Mouse (Mus musculus): ENCODE data around the gene Epsti1. TPM values are rescaled to one million over a fixed set of nuclear protein-coding genes. Genes with fewer than 3 reads are reported as not detected.

The Epsti1 gene
- polyA plus RNA-seq (2012) = 0.08 TPM in 1 of 2 replicates, not detected in the other

DNA sequence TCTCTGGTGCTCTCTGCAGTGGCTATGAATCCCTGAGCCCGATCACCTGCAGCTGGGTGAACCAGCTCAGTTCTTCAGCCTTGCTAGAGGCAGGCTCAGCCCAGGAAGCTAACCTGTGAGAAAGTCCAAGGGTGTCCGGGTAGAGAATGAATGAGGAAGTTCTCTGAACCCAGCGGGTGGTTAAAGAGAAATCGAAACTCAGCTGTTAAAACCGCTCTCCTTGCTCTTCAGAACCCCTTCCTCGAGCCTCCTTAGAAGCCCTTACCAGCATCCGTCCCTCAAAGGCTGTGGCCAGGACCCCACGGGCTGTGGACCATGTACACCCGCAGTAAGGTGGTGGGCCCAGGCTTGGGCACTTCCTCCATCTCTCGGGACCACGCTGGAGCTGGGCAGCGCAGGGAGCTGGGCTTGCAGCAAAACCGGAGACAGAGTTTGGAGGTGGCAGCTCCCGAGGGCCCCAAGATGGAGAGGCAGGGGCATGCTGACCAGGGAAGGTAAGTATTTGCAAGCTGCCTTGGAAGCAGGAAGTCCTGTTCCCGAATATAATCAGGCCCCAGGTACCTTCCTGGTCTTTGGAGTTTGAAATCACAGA lies at the start of gene Epsti1:
Gene Epsti1 (plus strand): TSS at position 69 of the 592 bp plus-strand sequence.
- Histone ChIP-seq H3K4me1 (ENCODE audit: control insufficient read depth) (no peaks in the 10 kb centered on the region), H3K4me3 (replicated peaks) (no peak within 1 kb of the TSS), H3K36me3 (ENCODE audit: control insufficient read depth) (no peaks in the 10 kb centered on the region), H3K27me3 (ENCODE audit: control insufficient read depth) (no peaks in the 10 kb centered on the region), H3K9me3 (ENCODE audit: control insufficient read depth, low read length) (no peaks in the 10 kb centered on the region)
- TF ChIP-seq GATA1 (IDR thresholded peaks at IDR 0.05; ENCODE audit: low read length) = no peak
- TF ChIP-seq TAL1 (IDR thresholded peaks at IDR 0.05; ENCODE audit: low read length) = no peak

- no peaks in the 10 kb centered on the region for H3K27me3 ChIP-seq (ENCODE audit: control insufficient read depth)
- no peaks in the 10 kb centered on the region for H3K36me3 ChIP-seq (ENCODE audit: control insufficient read depth)
- no peak overlapping the region for H3K4me3 ChIP-seq (replicated peaks)
- no peak for TF ChIP-seq GATA1 (IDR thresholded peaks at IDR 0.05; ENCODE audit: low read length)
- H3K4me1 ChIP-seq (ENCODE audit: control insufficient read depth) = no peaks in the 10 kb centered on the region
- H3K9me3 ChIP-seq (ENCODE audit: control insufficient read depth, low read length) = no peaks in the 10 kb centered on the region
Observed at GRCm38 (mm10) chr14:77859894-77860293, 44.1 kb upstream of the Epsti1 start.

- no peaks in the 10 kb centered on the region for H3K9me3 ChIP-seq (ENCODE audit: control insufficient read depth, low read length)
Observed at GRCm38 (mm10) chr14:77860841-77861560, 43.0 kb upstream of the Epsti1 start.

DNA sequence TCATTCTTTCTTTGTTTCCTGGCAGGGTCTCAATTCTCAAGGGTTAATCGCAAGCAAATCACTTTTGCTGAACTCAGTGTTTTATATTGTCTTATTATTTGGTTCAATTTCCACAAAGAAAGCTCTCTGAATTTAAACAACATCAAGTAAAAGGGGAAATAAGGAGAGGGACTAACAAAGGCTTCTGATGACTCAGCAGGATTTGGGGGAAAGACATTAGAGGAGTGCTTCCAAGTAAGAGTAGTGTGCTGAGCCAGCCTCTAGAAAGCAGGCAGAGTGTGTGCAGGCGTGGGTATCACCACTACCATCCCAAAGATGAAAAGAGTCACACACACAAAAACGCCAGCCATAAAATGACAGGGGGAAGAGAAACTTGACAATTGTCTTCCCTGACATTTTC lies 40.0 kb upstream of the Epsti1 start:
- TF ChIP-seq GATA1 (IDR thresholded peaks at IDR 0.05; ENCODE audit: low read length) = no peak
- no peak for TF ChIP-seq TAL1 (IDR thresholded peaks at IDR 0.05; ENCODE audit: low read length)
- H3K36me3 ChIP-seq (ENCODE audit: control insufficient read depth) = no peaks in the 10 kb centered on the region
- H3K27me3 ChIP-seq (ENCODE audit: control insufficient read depth) = no peaks in the 10 kb centered on the region
- H3K9me3 ChIP-seq (ENCODE audit: control insufficient read depth, low read length) = no peaks in the 10 kb centered on the region
- no peaks in the 10 kb centered on the region for H3K4me1 ChIP-seq (ENCODE audit: control insufficient read depth)
- no peak overlapping the region for H3K4me3 ChIP-seq (replicated peaks)

More at GRCm38 (mm10) chr14:77860841-77861560, 43.0 kb upstream of the Epsti1 start:
- no peaks in the 10 kb centered on the region for H3K4me1 ChIP-seq (ENCODE audit: control insufficient read depth)
- TF ChIP-seq TAL1 (IDR thresholded peaks at IDR 0.05; ENCODE audit: low read length) (no peak), GATA1 (IDR thresholded peaks at IDR 0.05; ENCODE audit: low read length) (no peak)
- no peak overlapping the region for H3K4me3 ChIP-seq (replicated peaks)
- H3K27me3 ChIP-seq (ENCODE audit: control insufficient read depth) = no peaks in the 10 kb centered on the region
- H3K36me3 ChIP-seq (ENCODE audit: control insufficient read depth) = no peaks in the 10 kb centered on the region

- Histone ChIP-seq H3K4me3 (replicated peaks) (no peak overlapping the region), H3K9me3 (ENCODE audit: control insufficient read depth, low read length) (no peaks in the 10 kb centered on the region), H3K4me1 (ENCODE audit: control insufficient read depth) (no peaks in the 10 kb centered on the region), H3K36me3 (ENCODE audit: control insufficient read depth) (no peaks in the 10 kb centered on the region), H3K27me3 (ENCODE audit: control insufficient read depth) (no peaks in the 10 kb centered on the region)
- TF ChIP-seq GATA1 (IDR thresholded peaks at IDR 0.05; ENCODE audit: low read length) (no peak), TAL1 (IDR thresholded peaks at IDR 0.05; ENCODE audit: low read length) (no peak)
Observed at GRCm38 (mm10) chr14:77864510-77864909, 39.5 kb upstream of the Epsti1 start.

DNA sequence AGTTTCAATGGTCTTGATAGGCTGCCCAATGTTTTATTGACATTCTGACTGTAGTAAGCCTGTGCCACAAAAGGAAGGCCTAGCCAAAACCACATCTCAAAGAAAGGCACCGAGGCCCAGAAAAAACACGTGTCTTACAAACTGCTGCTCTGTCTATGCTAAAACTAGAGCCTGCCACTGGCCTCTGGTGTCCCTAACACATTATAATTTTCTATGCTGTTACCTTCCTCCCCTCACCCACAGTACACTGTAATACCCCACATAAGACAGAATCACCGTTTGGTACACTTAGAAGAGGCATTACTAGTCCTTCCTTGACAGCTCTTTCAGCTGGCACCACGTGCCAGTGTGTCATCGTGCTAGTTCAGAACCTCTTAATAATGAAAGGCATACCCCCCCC lies 36.4 kb upstream of the Epsti1 start:
- no peaks in the 10 kb centered on the region for H3K9me3 ChIP-seq (ENCODE audit: control insufficient read depth, low read length)
- TF ChIP-seq TAL1 (IDR thresholded peaks at IDR 0.05; ENCODE audit: low read length) (no peak), GATA1 (IDR thresholded peaks at IDR 0.05; ENCODE audit: low read length) (no peak)
- H3K36me3 ChIP-seq (ENCODE audit: control insufficient read depth) = peaks cover 3% of the 10 kb centered on the region
- no peaks in the 10 kb centered on the region for H3K4me1 ChIP-seq (ENCODE audit: control insufficient read depth)
- no peaks in the 10 kb centered on the region for H3K27me3 ChIP-seq (ENCODE audit: control insufficient read depth)
- no peak overlapping the region for H3K4me3 ChIP-seq (replicated peaks)

- Histone ChIP-seq H3K4me3 (replicated peaks) (no peak overlapping the region), H3K9me3 (ENCODE audit: control insufficient read depth, low read length) (no peaks in the 10 kb centered on the region), H3K36me3 (ENCODE audit: control insufficient read depth) (peaks cover 3% of the 10 kb centered on the region), H3K27me3 (ENCODE audit: control insufficient read depth) (no peaks in the 10 kb centered on the region), H3K4me1 (ENCODE audit: control insufficient read depth) (peaks cover 13% of the 10 kb centered on the region)
- TF ChIP-seq TAL1 (IDR thresholded peaks at IDR 0.05; ENCODE audit: low read length) = no peak
Observed at GRCm38 (mm10) chr14:77870926-77871325, 33.1 kb upstream of the Epsti1 start.

GRCm38 (mm10) chr14:77871380-77871975 lies 32.6 kb upstream of the Epsti1 start:
- Histone ChIP-seq H3K9me3 (ENCODE audit: control insufficient read depth, low read length) (no peaks in the 10 kb centered on the region), H3K4me1 (ENCODE audit: control insufficient read depth) (peaks cover 13% of the 10 kb centered on the region), H3K4me3 (replicated peaks) (no peak overlapping the region), H3K27me3 (ENCODE audit: control insufficient read depth) (no peaks in the 10 kb centered on the region), H3K36me3 (ENCODE audit: control insufficient read depth) (peaks cover 3% of the 10 kb centered on the region)
- TF ChIP-seq GATA1 (IDR thresholded peaks at IDR 0.05; ENCODE audit: low read length) = no peak
- no peak for TF ChIP-seq TAL1 (IDR thresholded peaks at IDR 0.05; ENCODE audit: low read length)

All from erythroblast, embryonic 14.5 days (primary cell).